Mouse (Mus musculus) neural tube, embryonic 15.5 days (tissue): Measurements from ENCODE around the gene Polr1c. TPM values are rescaled to one million over a fixed set of nuclear protein-coding genes. Genes with fewer than 3 reads are reported as not detected.

Experiments
- ATAC-seq: fragments of 200-750 bp; cut with Nextera tagmentation; 2 replicates; pipeline ENCODE4 v1.8.0; 2017; ENCODE audit warnings: mild to moderate bottlenecking, moderate TSS enrichment, moderate library complexity; ENCODE audit not compliant: low FRiP score
- H3K27ac ChIP-seq: fragments of 300-500 bp; sonication (generic); replicated peaks from 2 replicates; pipeline ENCODE4 v1.5.1; 2015; ENCODE audit warnings: mild to moderate bottlenecking, inconsistent platforms
- H3K27me3 ChIP-seq: fragments of 300-500 bp; sonication (generic); replicated peaks from 2 replicates; pipeline ENCODE4 v1.6.1; 2015; ENCODE audit warnings: inconsistent platforms
- H3K36me3 ChIP-seq: fragments of 300-500 bp; sonication (generic); 2 replicates; pipeline ENCODE4 v1.6.1; 2015; ENCODE audit warnings: inconsistent platforms
- H3K4me1 ChIP-seq: fragments of 300-500 bp; sonication (generic); 2 replicates; pipeline ENCODE4 v1.6.1; 2015; ENCODE audit warnings: inconsistent platforms
- H3K4me2 ChIP-seq: fragments of 300-500 bp; sonication (generic); 2 replicates; pipeline ENCODE4 v1.6.1; 2015; ENCODE audit warnings: inconsistent platforms, mild to moderate bottlenecking, moderate library complexity
- H3K4me3 ChIP-seq: fragments of 300-500 bp; sonication (generic); replicated peaks from 2 replicates; pipeline ENCODE4 v1.5.1; 2015; ENCODE audit warnings: mild to moderate bottlenecking, inconsistent platforms
- H3K9ac ChIP-seq: fragments of 300-500 bp; sonication (generic); replicated peaks from 2 replicates; pipeline ENCODE4 v1.6.1; 2015; ENCODE audit warnings: mild to moderate bottlenecking, inconsistent platforms
- H3K9me3 ChIP-seq: fragments of 300-500 bp; sonication (generic); replicated peaks from 2 replicates; pipeline ENCODE4 v1.6.1; 2016; ENCODE audit warnings: inconsistent platforms
- WGBS: fragments of 180-500 bp; shearing (Covaris S2); methylation state at CpG from one replicate; pipeline ENCODE4 v1.1.7; 2015; ENCODE audit warnings: mixed read lengths; 5-methylcytosine and 5-hydroxymethylcytosine counted together
- polyA plus RNA-seq: library from polyadenylated mRNA; unstranded; fragments of >200 nt; fragmentation: Nextera tagmentation; extraction: Ambion mirVana; gene quantifications from 2 replicates; pipeline ENCODE4 v1.2.1, GENCODE M21; 2015

Polr1c gene
- polyA plus RNA-seq, 1 experiment from 2014 or later: 73.7 TPM

GRCm38 (mm10) chr17:46265502-46265901 lies 17.6 kb upstream of the Polr1c start:
- peaks cover 41% of the 10 kb centered on the region for H3K36me3 ChIP-seq
- H3K9ac ChIP-seq: no peak overlapping the region
- no peak overlapping the region for H3K4me2 ChIP-seq
- H3K27ac ChIP-seq: no peak overlapping the region
- H3K4me3 ChIP-seq: no peak overlapping the region
- H3K27me3 ChIP-seq: no peaks in the 10 kb centered on the region
- H3K4me1 ChIP-seq: 0 out of 2 replicates have a peak, but pooled peaks cover 3% of the 10 kb centered on the region
- H3K9me3 ChIP-seq: no peaks in the 10 kb centered on the region
- WGBS: 89% methylated on average over 12 of the region's 12 CpGs
- ATAC-seq: no peak; the same call in 1 of the 2 replicates

- 0 out of 2 replicates have a peak, but pooled peaks cover 3% of the 10 kb centered on the region for H3K4me1 ChIP-seq
- H3K9ac ChIP-seq: no peak overlapping the region
- H3K36me3 ChIP-seq: peaks cover 68% of the 10 kb centered on the region
- 91% methylated on average over 5 of the region's 5 CpGs for WGBS
- H3K9me3 ChIP-seq: no peaks in the 10 kb centered on the region
- no peaks in the 10 kb centered on the region for H3K27me3 ChIP-seq
- no peak for ATAC-seq
- no peak overlapping the region for H3K4me3 ChIP-seq
- H3K27ac ChIP-seq: no peak overlapping the region
- H3K4me2 ChIP-seq: no peak overlapping the region
Measured at GRCm38 (mm10) chr17:46262201-46262694, 14.4 kb upstream of the Polr1c start.

GRCm38 (mm10) chr17:46259675-46260074 lies 11.8 kb upstream of the Polr1c start:
- H3K9me3 ChIP-seq: no peaks in the 10 kb centered on the region
- WGBS: 94% methylated on average over 17 of the region's 17 CpGs
- no peak overlapping the region for H3K9ac ChIP-seq
- no peak overlapping the region for H3K4me2 ChIP-seq
- H3K4me3 ChIP-seq: no peak overlapping the region
- peaks cover 13% of the 10 kb centered on the region for H3K4me1 ChIP-seq
- peaks cover 78% of the 10 kb centered on the region for H3K36me3 ChIP-seq
- H3K27me3 ChIP-seq: no peaks in the 10 kb centered on the region
- ATAC-seq: no peak
- H3K27ac ChIP-seq: no peak overlapping the region

- Histone ChIP-seq H3K4me3 (no peak overlapping the region), H3K9ac (no peak overlapping the region), H3K27ac (no peak overlapping the region), H3K4me2 (no peak overlapping the region), H3K4me1 (peaks cover 20% of the 10 kb centered on the region), H3K9me3 (no peaks in the 10 kb centered on the region), H3K27me3 (no peaks in the 10 kb centered on the region), H3K36me3 (peaks cover 67% of the 10 kb centered on the region)
- 89% methylated on average over 30 of the region's 30 CpGs for WGBS
- ATAC-seq: no peak
Measured at GRCm38 (mm10) chr17:46258279-46259053, 10.6 kb upstream of the Polr1c start.

GRCm38 (mm10) chr17:46255147-46255546 lies 7.3 kb upstream of the Polr1c start:
- Histone ChIP-seq H3K4me3 (peak overlapping the region; percentile 81), H3K9me3 (no peaks in the 10 kb centered on the region), H3K36me3 (peaks cover 56% of the 10 kb centered on the region), H3K4me2 (peak overlapping the region; percentile 94), H3K27me3 (no peaks in the 10 kb centered on the region), H3K4me1 (peaks cover 30% of the 10 kb centered on the region), H3K27ac (no peak overlapping the region), H3K9ac (peak overlapping the region; percentile 75)
- ATAC-seq: no peak
- WGBS: 29% methylated on average over 6 of the region's 6 CpGs

- peak overlapping the region; percentile 81 for H3K4me3 ChIP-seq
- WGBS: 1% methylated on average over 44 of the region's 54 CpGs
- H3K36me3 ChIP-seq: peaks cover 55% of the 10 kb centered on the region
- peak; percentile 42 for ATAC-seq
- H3K9ac ChIP-seq: peak overlapping the region; percentile 75
- peak overlapping the region; percentile 94 for H3K4me2 ChIP-seq
- H3K27ac ChIP-seq: peak overlapping the region; percentile 78
- H3K27me3 ChIP-seq: no peaks in the 10 kb centered on the region
- peaks cover 39% of the 10 kb centered on the region for H3K4me1 ChIP-seq
- no peaks in the 10 kb centered on the region for H3K9me3 ChIP-seq
Measured at GRCm38 (mm10) chr17:46254106-46254505, 6.3 kb upstream of the Polr1c start.

- peak; percentile 93 for ATAC-seq
- 2% methylated on average over 47 of the region's 48 CpGs for WGBS
- Histone ChIP-seq H3K4me3 (peak within 1 kb of the TSS; percentile 81), H3K4me1 (peaks cover 44% of the 10 kb centered on the region), H3K27ac (peak within 1 kb of the TSS; percentile 78), H3K9ac (peak within 1 kb of the TSS; percentile 75), H3K36me3 (peaks cover 53% of the 10 kb centered on the region), H3K9me3 (no peaks in the 10 kb centered on the region), H3K4me2 (peak within 1 kb of the TSS; percentile 94), H3K27me3 (no peaks in the 10 kb centered on the region)
Measured at GRCm38 (mm10) chr17:46253452-46254084, 5.7 kb upstream of the Polr1c start, which contains the start of gene Lrrc73. Lrrc73 (plus strand) TSS chr17:46253531.

- Histone ChIP-seq H3K9ac (0 out of 2 replicates have a peak overlapping the region, but pooled peaks have one; percentile 75), H3K9me3 (no peaks in the 10 kb centered on the region), H3K4me3 (peak overlapping the region; percentile 81), H3K4me1 (peaks cover 45% of the 10 kb centered on the region), H3K27ac (peak overlapping the region; percentile 78), H3K27me3 (no peaks in the 10 kb centered on the region), H3K36me3 (peaks cover 45% of the 10 kb centered on the region), H3K4me2 (peak overlapping the region; percentile 94)
- ATAC-seq: 0 out of 2 replicates have a peak, but pooled peaks have one; percentile 1
- WGBS: 59% methylated on average over 14 of the region's 14 CpGs
Measured at GRCm38 (mm10) chr17:46252571-46253451, 5.0 kb upstream of the Polr1c start.

- no peak overlapping the region for H3K4me2 ChIP-seq
- H3K9ac ChIP-seq: no peak overlapping the region
- H3K9me3 ChIP-seq: no peaks in the 10 kb centered on the region
- peaks cover 40% of the 10 kb centered on the region for H3K36me3 ChIP-seq
- H3K27ac ChIP-seq: no peak overlapping the region
- 89% methylated on average over 7 of the region's 7 CpGs for WGBS
- no peaks in the 10 kb centered on the region for H3K27me3 ChIP-seq
- no peak for ATAC-seq
- no peak overlapping the region for H3K4me3 ChIP-seq
- peaks cover 56% of the 10 kb centered on the region for H3K4me1 ChIP-seq
Measured at GRCm38 (mm10) chr17:46251174-46251573, 3.3 kb upstream of the Polr1c start.

- Histone ChIP-seq H3K9me3 (no peaks in the 10 kb centered on the region), H3K4me1 (peaks cover 40% of the 10 kb centered on the region), H3K27me3 (no peaks in the 10 kb centered on the region), H3K4me2 (peak overlapping the region; percentile 89), H3K4me3 (peak overlapping the region; percentile 81), H3K27ac (peak overlapping the region; percentile 89), H3K36me3 (peaks cover 69% of the 10 kb centered on the region), H3K9ac (peak overlapping the region; percentile 93)
- ATAC-seq: peak; percentile 43
- 1% methylated on average over 37 of the region's 37 CpGs for WGBS
Measured at GRCm38 (mm10) chr17:46248189-46248522, 302 bp upstream of the Polr1c start.

GRCm38 (mm10) chr17:46244579-46244978 lies 3.3 kb downstream of the Polr1c start:
- no peak overlapping the region for H3K9ac ChIP-seq
- peaks cover 76% of the 10 kb centered on the region for H3K36me3 ChIP-seq
- no peak overlapping the region for H3K4me2 ChIP-seq
- 67% methylated on average over 10 of the region's 10 CpGs for WGBS
- no peaks in the 10 kb centered on the region for H3K9me3 ChIP-seq
- H3K4me3 ChIP-seq: no peak overlapping the region
- H3K27me3 ChIP-seq: no peaks in the 10 kb centered on the region
- ATAC-seq: no peak
- H3K27ac ChIP-seq: no peak overlapping the region
- peaks cover 29% of the 10 kb centered on the region for H3K4me1 ChIP-seq
